In the genomic region with DNA sequence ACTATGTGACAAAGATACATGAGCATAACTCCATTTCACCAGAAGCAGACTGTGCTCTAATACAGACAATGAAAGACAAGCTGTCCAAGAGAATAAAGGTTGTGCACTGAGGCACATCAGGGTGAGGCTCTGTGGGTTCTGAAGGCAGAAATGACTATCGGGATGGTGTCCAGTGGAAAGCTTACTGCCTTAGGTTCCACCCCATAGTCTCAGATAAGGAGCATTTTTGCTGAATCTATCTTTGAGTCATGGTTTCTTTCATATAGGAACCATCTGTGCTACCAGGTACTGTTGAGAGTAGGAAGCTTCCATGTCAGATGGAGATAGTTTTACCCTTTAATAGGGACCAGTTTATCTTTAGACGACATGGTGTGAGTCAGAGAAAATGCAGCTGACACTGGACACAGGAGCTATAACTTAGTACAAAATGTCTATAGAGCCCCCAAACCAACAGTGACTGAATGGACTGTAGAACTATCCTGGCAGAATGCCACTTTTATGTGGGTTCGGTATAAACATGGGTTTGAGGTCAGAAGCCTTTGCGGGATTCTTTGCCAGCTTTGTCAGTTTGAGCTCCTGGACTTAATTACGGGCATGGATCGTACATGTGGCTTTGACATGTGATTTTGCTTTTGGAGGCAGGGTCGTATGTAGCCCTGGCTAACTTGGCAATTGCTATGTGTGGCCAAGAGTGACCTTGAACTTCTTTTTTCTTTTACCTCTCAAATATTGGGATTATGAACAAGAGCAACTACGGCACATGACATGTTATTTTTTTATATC, we compare ENCODE assay signal across 27 mouse cellular contexts. TPM values are rescaled to one million over a fixed set of nuclear protein-coding genes. Genes with fewer than 3 reads are reported as not detected.
DNase-seq lines count a peak whose midpoint lies in the region; ATAC-seq and TF ChIP-seq lines count a peak whose summit lies in the region.
"Had no signal": no experiment of that assay in that cellular context is flagged by ENCODE, and none has a peak within 500 bp of the region (broad histone marks: within the 10 kb centered on the region; RNA-seq: fewer than 3 reads in every experiment).

No protein-coding gene starts in this region.

- no peak for TF ChIP-seq POLR2A in limb, embryonic 14.5 days (IDR thresholded peaks at IDR 0.05; ENCODE audit: borderline replicate concordance, extremely low read depth, insufficient read depth, insufficient read length)
- TF ChIP-seq POLR2A in testis, adult 2 months (IDR thresholded peaks at IDR 0.05; ENCODE audit: control insufficient read depth, low read depth, low read length), result no peak
- no peak for TF ChIP-seq POLR2A in embryonic fibroblast, embryonic 13.5 days (IDR thresholded peaks at IDR 0.05; ENCODE audit: low read depth, low read length)

- H3K9me3 ChIP-seq in embryonic facial prominence, embryonic 14.5 days (ENCODE audit: control insufficient read depth, low read length), result no peaks in the 10 kb centered on the region
- H3K9me3 ChIP-seq in embryonic facial prominence, embryonic 10.5 days, result peaks cover 6% of the 10 kb centered on the region; the same call in 1 of the 2 replicates
- no peaks in the 10 kb centered on the region for H3K9me3 ChIP-seq in limb, embryonic 14.5 days (ENCODE audit: control insufficient read depth, low read length)
- H3K9me3 ChIP-seq in limb, embryonic 10.5 days (replicated peaks), result no peaks in the 10 kb centered on the region
- 0 out of 2 replicates have a peak, but pooled peaks cover 12% of the 10 kb centered on the region for H3K9me3 ChIP-seq in kidney, embryonic 14.5 days (ENCODE audit: control insufficient read depth, low read length)
- H3K9me3 ChIP-seq: forebrain, embryonic 12.5 days; forebrain, embryonic 15.5 days had no signal

- H3K27ac ChIP-seq in embryonic facial prominence, embryonic 14.5 days (replicated peaks; ENCODE audit: low read depth, low read length), result no peak overlapping the region
- H3K27ac ChIP-seq in embryonic facial prominence, embryonic 10.5 days (replicated peaks), result no peak overlapping the region
- H3K27ac ChIP-seq in limb, embryonic 14.5 days (replicated peaks; ENCODE audit: low read depth, low read length), result no peak overlapping the region
- H3K27ac ChIP-seq in limb, embryonic 10.5 days, result no peak overlapping the region
- peak overlapping the region; percentile 66 for H3K27ac ChIP-seq in testis, adult 2 months (ENCODE audit: control insufficient read depth, insufficient read depth, low read depth, low read length)
- H3K27ac ChIP-seq in embryonic fibroblast, embryonic 13.5 days (ENCODE audit: insufficient read depth, low read length), result peak overlapping the region; percentile 64
- H3K27ac ChIP-seq in kidney, embryonic 14.5 days (ENCODE audit: low read depth, low read length), result no peak overlapping the region
- H3K27ac ChIP-seq: forebrain, embryonic 10.5 days; forebrain, embryonic 12.5 days; forebrain, embryonic 15.5 days had no signal

- H3K27me3 ChIP-seq in embryonic facial prominence, embryonic 14.5 days (replicated peaks; ENCODE audit: control insufficient read depth, insufficient read depth, low read length), result no peaks in the 10 kb centered on the region
- no peaks in the 10 kb centered on the region for H3K27me3 ChIP-seq in embryonic facial prominence, embryonic 10.5 days (replicated peaks; ENCODE audit: low read depth, poor library complexity, severe bottlenecking)
- H3K27me3 ChIP-seq in limb, embryonic 14.5 days (ENCODE audit: control insufficient read depth, insufficient read depth, low read length), result no peaks in the 10 kb centered on the region
- H3K27me3 ChIP-seq in limb, embryonic 10.5 days (ENCODE audit: low read depth, poor library complexity, severe bottlenecking), result no peaks in the 10 kb centered on the region
- H3K27me3 ChIP-seq in testis, adult 2 months (ENCODE audit: control insufficient read depth, insufficient read depth, low read length), result no peaks in the 10 kb centered on the region
- no peaks in the 10 kb centered on the region for H3K27me3 ChIP-seq in kidney, embryonic 14.5 days (ENCODE audit: control insufficient read depth, insufficient read depth, low read length)
- H3K27me3 ChIP-seq: embryonic facial prominence, embryonic 13.5 days; forebrain, embryonic 12.5 days; forebrain, embryonic 15.5 days; Patski had no signal

- no peak overlapping the region for H3K4me2 ChIP-seq in embryonic facial prominence, embryonic 14.5 days (ENCODE audit: low read depth, low read length)
- no peak overlapping the region for H3K4me2 ChIP-seq in limb, embryonic 14.5 days (replicated peaks; ENCODE audit: low read depth, low read length, severe bottlenecking)
- H3K4me2 ChIP-seq in kidney, embryonic 14.5 days (replicated peaks; ENCODE audit: low read depth, low read length), result no peak overlapping the region
- H3K4me2 ChIP-seq: embryonic facial prominence, embryonic 13.5 days; forebrain, embryonic 12.5 days; forebrain, embryonic 15.5 days had no signal

- no peak for TF ChIP-seq CTCF in testis, adult 2 months (IDR thresholded peaks at IDR 0.05; ENCODE audit: control insufficient read depth, insufficient read depth, insufficient replicate concordance, low read depth, low read length)
- no peak for TF ChIP-seq CTCF in embryonic fibroblast, embryonic 13.5 days (IDR thresholded peaks at IDR 0.05; ENCODE audit: borderline replicate concordance, insufficient read depth, low read length)

- 53% methylated on average over 8 of the region's 8 CpGs for WGBS in embryonic facial prominence, embryonic 14.5 days
- 88% methylated on average over 8 of the region's 8 CpGs for WGBS in embryonic facial prominence, embryonic 10.5 days
- WGBS in limb, embryonic 14.5 days, result 64% methylated on average over 8 of the region's 8 CpGs
- WGBS in limb, embryonic 10.5 days, result 91% methylated on average over 8 of the region's 8 CpGs
- 92% methylated on average over 8 of the region's 8 CpGs for WGBS in kidney, embryonic 14.5 days

- DNase-seq in embryonic facial prominence, embryonic 14.5 days (ENCODE audit: low spot score), result peak; percentile 53
- DNase-seq in embryonic facial prominence, embryonic 10.5 days (ENCODE audit: low spot score), result no peak
- peak; percentile 12 for DNase-seq in limb, embryonic 14.5 days (ENCODE audit: low spot score)
- no peak for DNase-seq in limb, embryonic 10.5 days (ENCODE audit: low spot score)
- DNase-seq in testis, postnatal 14 days (ENCODE audit: low spot score), result no peak
- DNase-seq: adrenal gland, adult 8-10 months; adrenal gland, postnatal 14 days; adrenal gland, postnatal 36 days; B cell, adult 2 months; cerebellum, adult 11-12 months; cerebellum, adult 2 months; cerebellum, adult 9-10 months; cerebellum, postnatal 10 days; cerebellum, postnatal 25 days; forebrain, postnatal 0 days had no signal

- H3K4me3 ChIP-seq in embryonic facial prominence, embryonic 14.5 days (ENCODE audit: low read depth, low read length), result no peak overlapping the region
- H3K4me3 ChIP-seq in embryonic facial prominence, embryonic 10.5 days, result no peak overlapping the region
- H3K4me3 ChIP-seq in limb, embryonic 14.5 days (replicated peaks; ENCODE audit: low read length), result no peak overlapping the region
- no peak overlapping the region for H3K4me3 ChIP-seq in limb, embryonic 10.5 days
- peak overlapping the region; percentile 97; the same call in 1 of the 2 replicates for H3K4me3 ChIP-seq in testis, adult 2 months (ENCODE audit: control insufficient read depth, low read depth, low read length)
- no peak overlapping the region for H3K4me3 ChIP-seq in embryonic fibroblast, embryonic 13.5 days (ENCODE audit: insufficient read depth, low read length)
- no peak overlapping the region for H3K4me3 ChIP-seq in kidney, embryonic 14.5 days (ENCODE audit: low read length)
- H3K4me3 ChIP-seq: embryonic facial prominence, embryonic 13.5 days; erythroblast, embryonic 14.5 days; forebrain, embryonic 10.5 days; forebrain, embryonic 12.5 days; forebrain, embryonic 15.5 days had no signal

- H3K9ac ChIP-seq in embryonic facial prominence, embryonic 14.5 days (ENCODE audit: low read depth, low read length), result no peak overlapping the region
- H3K9ac ChIP-seq in limb, embryonic 14.5 days (ENCODE audit: low read depth, low read length, severe bottlenecking), result no peak overlapping the region
- H3K9ac ChIP-seq in kidney, embryonic 14.5 days (ENCODE audit: low read depth, low read length), result no peak overlapping the region
- H3K9ac ChIP-seq: embryonic facial prominence, embryonic 13.5 days; forebrain, embryonic 12.5 days; forebrain, embryonic 15.5 days; forebrain, postnatal 0 days had no signal

- no peaks in the 10 kb centered on the region for H3K36me3 ChIP-seq in embryonic facial prominence, embryonic 14.5 days (ENCODE audit: control insufficient read depth, insufficient read depth, low read length)
- no peaks in the 10 kb centered on the region for H3K36me3 ChIP-seq in embryonic facial prominence, embryonic 10.5 days (replicated peaks)
- no peaks in the 10 kb centered on the region for H3K36me3 ChIP-seq in limb, embryonic 14.5 days (ENCODE audit: control insufficient read depth, insufficient read depth, low read length)
- no peaks in the 10 kb centered on the region for H3K36me3 ChIP-seq in limb, embryonic 10.5 days
- no peaks in the 10 kb centered on the region for H3K36me3 ChIP-seq in testis, adult 2 months (ENCODE audit: control insufficient read depth, insufficient read depth, low read length)
- H3K36me3 ChIP-seq in kidney, embryonic 14.5 days (ENCODE audit: control insufficient read depth, insufficient read depth, low read length), result no peaks in the 10 kb centered on the region
- H3K36me3 ChIP-seq: embryonic facial prominence, embryonic 13.5 days; forebrain, embryonic 10.5 days; forebrain, embryonic 12.5 days; forebrain, embryonic 15.5 days had no signal

- no peaks in the 10 kb centered on the region for H3K4me1 ChIP-seq in embryonic facial prominence, embryonic 14.5 days (ENCODE audit: control insufficient read depth, insufficient read depth, low read length)
- no peaks in the 10 kb centered on the region for H3K4me1 ChIP-seq in embryonic facial prominence, embryonic 10.5 days
- no peaks in the 10 kb centered on the region for H3K4me1 ChIP-seq in limb, embryonic 14.5 days (ENCODE audit: control insufficient read depth, insufficient read depth, low read length)
- no peaks in the 10 kb centered on the region for H3K4me1 ChIP-seq in limb, embryonic 10.5 days
- H3K4me1 ChIP-seq in testis, adult 2 months (ENCODE audit: control insufficient read depth, insufficient read depth, low read length), result peaks cover 3% of the 10 kb centered on the region; the same call in 1 of the 2 replicates
- no peaks in the 10 kb centered on the region for H3K4me1 ChIP-seq in embryonic fibroblast, embryonic 13.5 days (ENCODE audit: control insufficient read depth, insufficient read depth, low read length)
- no peaks in the 10 kb centered on the region for H3K4me1 ChIP-seq in kidney, embryonic 14.5 days (ENCODE audit: control insufficient read depth, insufficient read depth, low read length)
- H3K4me1 ChIP-seq: embryonic facial prominence, embryonic 13.5 days; forebrain, embryonic 10.5 days; forebrain, embryonic 12.5 days; forebrain, embryonic 15.5 days had no signal

- ATAC-seq in embryonic facial prominence, embryonic 14.5 days (ENCODE audit: low read depth), result no peak
- no peak for ATAC-seq in limb, embryonic 14.5 days (ENCODE audit: low FRiP score, low read depth)
- ATAC-seq in kidney, embryonic 14.5 days (ENCODE audit: low FRiP score, low TSS enrichment), result no peak
- ATAC-seq: activated CD4-positive, CD25-positive, alpha-beta regulatory T cell, adult 4 months; CD4-positive, CD25-positive, alpha-beta regulatory T cell, adult 4 months; forebrain, embryonic 15.5 days; forebrain, postnatal 0 days; Patski had no signal

RNA-seq across cellular contexts. Expression of a gene that starts 0.7 kb away (rescaled TPM):
- polyA plus RNA-seq in embryonic facial prominence, embryonic 14.5 days (2014; fragmentation: Nextera tagmentation; extraction: Ambion mirVana), result 11.6 and 12.4 TPM in 2 replicates
- polyA plus RNA-seq in embryonic facial prominence, embryonic 10.5 days (2016; fragmentation: Nextera tagmentation; extraction: Ambion mirVana), result 0.30 TPM in 1 of 2 replicates, not detected in the other
- polyA plus RNA-seq in limb, embryonic 14.5 days (2012; rRNA removed), result 8.5 and 14.4 TPM in 2 replicates
- 5.5 and 8.6 TPM in 2 replicates for polyA plus RNA-seq in limb, embryonic 14.5 days (2014; fragmentation: Nextera tagmentation; extraction: Ambion mirVana)
- polyA plus RNA-seq in limb, embryonic 10.5 days (2016; fragmentation: Nextera tagmentation; extraction: Ambion mirVana), result 0.38 TPM in 1 of 2 replicates, not detected in the other
- polyA plus RNA-seq in testis, adult 2 months (2012; rRNA removed), result 325 and 332 TPM in 2 replicates
- 14.4 and 17.1 TPM in 2 replicates for polyA plus RNA-seq in embryonic fibroblast, embryonic 13.5 days (2011; ENCODE audit: insufficient read length, low read depth, missing spikeins)
- not detected in 2 replicates for polyA plus RNA-seq in kidney, embryonic 14.5 days (2014; fragmentation: Nextera tagmentation; extraction: Ambion mirVana)
- polyA plus RNA-seq: cerebellum, adult 2 months; embryonic facial prominence, embryonic 11.5 days; forebrain, embryonic 10.5 days; forebrain, embryonic 15.5 days; Patski had no signal

RNA-seq across cellular contexts. Expression of a gene that starts 23.2 kb away (rescaled TPM):
- polyA plus RNA-seq in embryonic facial prominence, embryonic 14.5 days (2014; fragmentation: Nextera tagmentation; extraction: Ambion mirVana), result 0.42 and 1.3 TPM in 2 replicates
- 1.7 and 2.2 TPM in 2 replicates for polyA plus RNA-seq in embryonic facial prominence, embryonic 10.5 days (2016; fragmentation: Nextera tagmentation; extraction: Ambion mirVana)
- polyA plus RNA-seq in limb, embryonic 14.5 days (2012; rRNA removed), result 1.3 and 1.4 TPM in 2 replicates
- 0.82 and 1.4 TPM in 2 replicates for polyA plus RNA-seq in limb, embryonic 14.5 days (2014; fragmentation: Nextera tagmentation; extraction: Ambion mirVana)
- polyA plus RNA-seq in limb, embryonic 10.5 days (2016; fragmentation: Nextera tagmentation; extraction: Ambion mirVana), result 2.0 and 3.1 TPM in 2 replicates
- 7.4 and 8.2 TPM in 2 replicates for polyA plus RNA-seq in testis, adult 2 months (2012; rRNA removed)
- 1.5 TPM in 2 replicates for polyA plus RNA-seq in embryonic fibroblast, embryonic 13.5 days (2011; ENCODE audit: insufficient read length, low read depth, missing spikeins)
- 2.9 and 3.1 TPM in 2 replicates for polyA plus RNA-seq in kidney, embryonic 14.5 days (2014; fragmentation: Nextera tagmentation; extraction: Ambion mirVana)
- polyA plus RNA-seq: CD4-positive, CD25-positive, alpha-beta regulatory T cell, adult 4 months; erythroblast, embryonic 14.5 days; Patski had no signal

Comparison
In these comparisons a context has a peak if more than half of its experiments do, and no peak if none do; other contexts are left out.
1. DNase-seq: peak in embryonic facial prominence, embryonic 14.5 days (single experiment) and limb, embryonic 14.5 days (single experiment); none in embryonic facial prominence, embryonic 10.5 days (single experiment), limb, embryonic 10.5 days (single experiment) and testis, postnatal 14 days (single experiment).
2. H3K27ac ChIP-seq: peak in testis, adult 2 months (single experiment) and embryonic fibroblast, embryonic 13.5 days (single experiment); none in embryonic facial prominence, embryonic 14.5 days (single experiment), embryonic facial prominence, embryonic 10.5 days (single experiment), limb, embryonic 14.5 days (single experiment), limb, embryonic 10.5 days (single experiment) and kidney, embryonic 14.5 days (single experiment).
3. RNA of a gene that starts 0.7 kb away (polyA plus RNA-seq): 325 to 332 TPM in testis, adult 2 months; 14.4 to 17.1 TPM in embryonic fibroblast, embryonic 13.5 days, 11.6 to 12.4 TPM in embryonic facial prominence, embryonic 14.5 days, 5.5 to 14.4 TPM in limb, embryonic 14.5 days, 0.38 TPM in limb, embryonic 10.5 days, 0.30 TPM in embryonic facial prominence, embryonic 10.5 days and not detected in kidney, embryonic 14.5 days; every median in the first group is over 10 times any median in the second.